Comparison of ENCODE assay signal across 7 mouse cellular contexts in the genomic region with DNA sequence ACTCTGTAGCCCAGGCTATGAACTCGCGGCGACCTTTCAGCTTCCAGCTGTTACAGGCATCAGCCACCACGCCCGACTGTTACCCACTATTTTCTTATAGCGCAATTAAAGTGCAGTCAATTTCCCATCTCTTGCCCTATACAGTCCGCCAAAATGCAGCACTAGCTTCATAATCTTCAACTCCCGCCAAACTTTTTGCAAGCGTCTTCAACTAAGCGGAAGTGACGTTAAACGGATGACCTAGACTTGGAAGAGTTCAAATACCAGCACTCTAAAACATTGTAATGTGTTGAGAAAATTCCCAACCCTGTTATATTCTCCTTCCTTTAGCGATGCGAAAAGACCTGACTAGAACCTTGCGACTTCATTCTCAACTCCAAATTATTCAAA. TPM values are rescaled to one million over a fixed set of nuclear protein-coding genes. Genes with fewer than 3 reads are reported as not detected.
DNase-seq lines count a peak whose midpoint lies in the region; ATAC-seq lines count a peak whose summit lies in the region.

No protein-coding gene starts in this region.

- H3K9me3 ChIP-seq in embryonic facial prominence, embryonic 10.5 days = no peaks in the 10 kb centered on the region
- no peaks in the 10 kb centered on the region for H3K9me3 ChIP-seq in heart, embryonic 15.5 days (replicated peaks)

- H3K4me3 ChIP-seq in embryonic facial prominence, embryonic 10.5 days = peak overlapping the region; percentile 95
- H3K4me3 ChIP-seq in heart, embryonic 15.5 days = peak overlapping the region; percentile 74

- peak overlapping the region; percentile 65 for H3K4me2 ChIP-seq in heart, embryonic 15.5 days

- H3K36me3 ChIP-seq in embryonic facial prominence, embryonic 10.5 days (replicated peaks) = 0 out of 2 replicates have a peak, but pooled peaks cover 2% of the 10 kb centered on the region
- H3K36me3 ChIP-seq in heart, embryonic 15.5 days = no peaks in the 10 kb centered on the region

- peak overlapping the region; percentile 94 for H3K27ac ChIP-seq in embryonic facial prominence, embryonic 10.5 days (replicated peaks)
- H3K27ac ChIP-seq in heart, embryonic 15.5 days = peak overlapping the region; percentile 89

- ATAC-seq in heart, embryonic 15.5 days (replicated peaks; ENCODE audit: insufficient number of reproducible peaks, insufficient read depth, low FRiP score, low read depth) = no peak
- peak; percentile 41 for ATAC-seq in megakaryocyte, adult 5-6 weeks (ENCODE audit: poor library complexity, severe bottlenecking)

- H3K4me1 ChIP-seq in embryonic facial prominence, embryonic 10.5 days = peaks cover 21% of the 10 kb centered on the region
- H3K4me1 ChIP-seq in heart, embryonic 15.5 days (replicated peaks) = peaks cover 10% of the 10 kb centered on the region

- no peaks in the 10 kb centered on the region for H3K27me3 ChIP-seq in embryonic facial prominence, embryonic 10.5 days (replicated peaks; ENCODE audit: low read depth, poor library complexity, severe bottlenecking)
- no peaks in the 10 kb centered on the region for H3K27me3 ChIP-seq in heart, embryonic 15.5 days

- peak overlapping the region; percentile 51 for H3K9ac ChIP-seq in heart, embryonic 15.5 days

- peak; percentile 52 for DNase-seq in urinary bladder, postnatal 14 days (ENCODE audit: low spot score)
- no peak for DNase-seq in urinary bladder, adult 2 months (ENCODE audit: low spot score)
- peak; percentile 63 for DNase-seq in embryonic facial prominence, embryonic 10.5 days (ENCODE audit: low spot score)
- DNase-seq in layer of hippocampus, adult 9-11 months = peak; percentile 76
- peak; percentile 50 for DNase-seq in right cerebral cortex, postnatal 25 days

- under 1% methylated on average over 15 of the region's 15 CpGs for WGBS in embryonic facial prominence, embryonic 10.5 days
- WGBS in heart, embryonic 15.5 days = 0% methylated on average over 15 of the region's 15 CpGs

RNA-seq across cellular contexts. Expression of a gene that starts 0.6 kb away (rescaled TPM):
- polyA plus RNA-seq in urinary bladder, adult 2 months (2012; rRNA removed) = 3.4 and 3.8 TPM in 2 replicates
- 14.9 and 15.8 TPM in 2 replicates for polyA plus RNA-seq in embryonic facial prominence, embryonic 10.5 days (2016; fragmentation: Nextera tagmentation; extraction: Ambion mirVana)
- 5.3 and 5.7 TPM in 2 replicates for polyA plus RNA-seq in heart, embryonic 15.5 days (2015; fragmentation: Nextera tagmentation; extraction: Ambion mirVana)
- 3.7 and 9.0 TPM in 2 replicates for total RNA-seq in megakaryocyte, adult 5-6 weeks (2015)
- 6.4 TPM in 2 replicates for total RNA-seq in megakaryocyte, adult 5-6 weeks (2017)

RNA-seq across cellular contexts. Expression of a gene that starts 0.9 kb away (rescaled TPM):
- polyA plus RNA-seq in urinary bladder, adult 2 months (2012; rRNA removed) = 24.0 and 32.6 TPM in 2 replicates
- 81.0 and 83.9 TPM in 2 replicates for polyA plus RNA-seq in embryonic facial prominence, embryonic 10.5 days (2016; fragmentation: Nextera tagmentation; extraction: Ambion mirVana)
- polyA plus RNA-seq in heart, embryonic 15.5 days (2015; fragmentation: Nextera tagmentation; extraction: Ambion mirVana) = 46.2 and 46.6 TPM in 2 replicates
- 110 and 111 TPM in 2 replicates for total RNA-seq in megakaryocyte, adult 5-6 weeks (2015)
- total RNA-seq in megakaryocyte, adult 5-6 weeks (2017) = 26.4 and 36.9 TPM in 2 replicates
